22 mouse cellular contexts compared by ENCODE assay signal in genomic region chr9:70359402-70360131, GRCm38 (mm10).
DNase-seq lines count a peak whose midpoint lies in the region; TF ChIP-seq lines count a peak whose summit lies in the region.
"Had no signal": no experiment of that assay in that cellular context is flagged by ENCODE, and none has a peak within 500 bp of the region (broad histone marks: within the 10 kb centered on the region; RNA-seq: fewer than 3 reads in every experiment).

No protein-coding gene starts in this region.

- H3K27ac ChIP-seq in left cerebral cortex, adult 2 months: peak overlapping the region; percentile 67; the same call in 1 of the 2 replicates
- H3K27ac ChIP-seq: forebrain, embryonic 13.5 days; hindbrain, embryonic 10.5 days; hindbrain, embryonic 15.5 days; limb, embryonic 13.5 days; lung, embryonic 15.5 days; neural tube, embryonic 12.5 days had no signal

- peak; percentile 32 for DNase-seq in layer of hippocampus, adult 11-12 months (ENCODE audit: low spot score)
- DNase-seq in layer of hippocampus, adult 9-10 months (ENCODE audit: low spot score): no peak
- DNase-seq in left cerebral cortex, adult 2 months (ENCODE audit: extremely low spot score in 1 of 2, low spot score in 2 of 2): no peak
- no peak for DNase-seq in left cerebral cortex, postnatal 36 days (ENCODE audit: low spot score in 2 of 2)
- DNase-seq in brain, adult 2 months (ENCODE audit: low read depth, low spot score): peak; percentile 82
- peak; percentile 68 for DNase-seq in telencephalon, adult 2 months (ENCODE audit: low read depth, low spot score)
- no peak for DNase-seq in embryo, embryonic 10 days (ENCODE audit: low spot score)
- DNase-seq: adrenal gland, postnatal 25 days; cerebellum, adult 18-20 months; cerebellum, postnatal 14 days; gastrocnemius, postnatal 14 days; heart, postnatal 14 days; kidney, adult 11 months; kidney, postnatal 14 days; lung, postnatal 36 days; thymus, postnatal 4 days had no signal

- intact Hi-C loops in left cerebral cortex, adult 2 months (cut with DNase I): loop anchor here (1.0 to 10.0 kb wide), 2 partner anchors 21 to 155 kb away; partner anchors contain the start of gene Myo1e
- intact Hi-C loops in left cerebral cortex, postnatal 36 days (cut with DNase I): no loop called here

- no peak overlapping the region for H3K4me3 ChIP-seq in left cerebral cortex, adult 2 months
- H3K4me3 ChIP-seq: forebrain, embryonic 13.5 days; hindbrain, embryonic 10.5 days; hindbrain, embryonic 15.5 days; limb, embryonic 13.5 days; lung, embryonic 15.5 days; neural tube, embryonic 12.5 days had no signal

- TF ChIP-seq CTCF in left cerebral cortex, adult 2 months (IDR thresholded peaks at IDR 0.05): no peak; the same call in 1 of the 2 replicates

Comparison
In these comparisons a context has a peak if more than half of its experiments do, and no peak if none do; other contexts are left out.
1. DNase-seq: peak in layer of hippocampus, adult 11-12 months (single experiment), brain, adult 2 months (single experiment) and telencephalon, adult 2 months (single experiment); none in layer of hippocampus, adult 9-10 months (single experiment), left cerebral cortex, adult 2 months (0 of 2), left cerebral cortex, postnatal 36 days (0 of 2) and embryo, embryonic 10 days (single experiment).